Mouse (Mus musculus) heart, adult 11 months (tissue): ENCODE results near the gene Olfr91.
A peak's percentile ranks its signal among the peaks of the same experiment; 100 is the strongest.

Experiments
- DNase-seq: peaks from one replicate; pipeline ENCODE4 v3.0.0; 2022

Gene Olfr91

DNA sequence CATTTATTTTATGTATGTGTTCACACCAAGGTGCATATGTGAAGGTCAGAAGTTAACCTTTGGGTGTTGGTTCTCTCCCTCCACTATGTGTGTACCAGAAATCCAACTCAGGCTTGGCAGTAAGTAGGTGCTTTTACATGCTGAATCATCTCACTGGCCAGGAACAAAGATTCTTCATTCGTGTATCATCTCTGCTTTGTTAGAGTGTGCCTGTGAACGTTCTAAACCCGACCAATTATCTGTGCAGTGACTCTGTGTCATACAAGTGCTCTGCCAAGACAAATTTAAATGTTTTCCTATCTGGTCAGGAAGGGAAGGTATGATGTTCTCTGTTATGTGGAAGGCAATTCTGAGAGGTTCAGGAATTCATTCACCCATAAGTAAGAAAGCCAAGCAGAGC lies 36.6 kb downstream of the Olfr91 start:
- no peak for DNase-seq

DNA sequence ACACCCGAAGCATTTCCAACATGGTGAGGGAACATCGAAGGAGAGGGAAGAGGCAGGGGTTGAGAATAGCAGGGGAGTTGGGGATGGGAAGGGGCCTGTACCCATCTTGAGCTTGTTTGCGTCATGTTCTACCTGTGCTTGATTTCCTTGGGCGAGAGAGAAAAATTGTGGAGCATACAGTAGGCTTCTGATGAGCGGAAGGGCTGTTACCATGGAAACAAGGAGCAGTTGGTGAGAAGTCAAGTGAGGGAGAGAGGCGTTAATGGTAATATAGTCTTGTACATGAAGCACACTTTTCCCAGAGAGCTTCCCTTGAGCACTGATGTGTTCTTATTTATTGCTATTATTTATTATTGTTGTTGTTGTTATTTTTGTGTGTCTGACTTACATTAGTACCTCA lies 41.1 kb downstream of the Olfr91 start:
- DNase-seq = no peak

DNA sequence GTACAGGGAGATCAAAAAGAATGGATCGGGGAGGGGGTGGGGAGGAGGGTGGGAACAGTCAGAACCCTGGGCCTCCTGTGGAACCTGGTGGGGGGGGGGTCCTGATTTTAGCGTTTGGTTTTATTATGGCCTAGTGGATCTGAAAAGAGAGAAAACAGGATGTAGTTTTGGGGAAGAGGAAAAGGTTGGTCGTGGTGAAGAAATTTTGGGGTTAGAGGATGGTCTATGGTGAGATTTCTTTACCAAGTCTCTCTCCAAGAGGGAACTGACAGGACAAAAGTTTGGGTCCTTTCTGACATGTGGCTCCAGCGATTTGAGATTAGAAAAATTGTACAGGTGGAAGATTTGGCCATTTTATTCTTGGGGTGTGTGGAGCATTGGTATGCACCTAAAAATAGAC lies 46.3 kb downstream of the Olfr91 start:
- DNase-seq = no peak

DNA sequence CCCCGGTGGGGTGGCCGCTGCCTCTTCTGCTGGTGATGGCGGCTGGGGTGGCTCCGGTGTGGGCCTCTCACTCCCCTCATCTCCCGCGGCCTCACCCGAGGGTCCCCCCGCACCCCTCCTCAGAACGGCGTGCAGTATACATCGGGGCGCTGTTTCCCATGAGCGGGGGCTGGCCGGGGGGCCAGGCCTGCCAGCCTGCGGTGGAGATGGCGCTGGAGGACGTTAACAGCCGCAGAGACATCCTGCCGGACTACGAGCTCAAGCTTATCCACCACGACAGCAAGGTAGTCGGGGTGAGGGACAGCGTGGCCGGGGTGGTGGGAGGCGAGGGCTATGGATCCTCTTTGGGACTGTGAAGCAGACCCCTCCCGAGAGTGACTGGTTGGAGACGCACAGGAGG lies 47.2 kb downstream of the Olfr91 start:
- no peak for DNase-seq

DNA sequence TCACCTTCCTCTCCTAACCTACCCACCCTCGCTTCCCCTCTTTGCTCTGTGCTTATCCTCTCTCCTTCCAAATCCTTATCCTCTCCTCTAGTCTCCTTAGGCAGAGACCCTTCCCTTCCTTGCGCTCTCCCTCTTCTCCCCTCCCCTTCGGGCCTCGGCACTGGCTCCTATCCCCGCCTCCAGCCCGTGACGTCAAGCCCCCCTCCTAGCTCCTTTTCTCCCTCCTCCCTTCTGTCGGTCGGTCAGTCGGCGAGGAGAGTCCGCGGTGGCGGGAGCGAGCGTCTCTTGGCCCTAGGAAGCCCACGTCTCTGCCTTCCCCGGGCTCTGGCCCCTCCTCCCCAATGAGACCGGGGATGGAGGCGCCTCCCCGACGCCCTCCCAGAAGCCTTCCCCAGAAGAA lies 47.7 kb downstream of the Olfr91 start:
- DNase-seq = peak; percentile 98

DNA sequence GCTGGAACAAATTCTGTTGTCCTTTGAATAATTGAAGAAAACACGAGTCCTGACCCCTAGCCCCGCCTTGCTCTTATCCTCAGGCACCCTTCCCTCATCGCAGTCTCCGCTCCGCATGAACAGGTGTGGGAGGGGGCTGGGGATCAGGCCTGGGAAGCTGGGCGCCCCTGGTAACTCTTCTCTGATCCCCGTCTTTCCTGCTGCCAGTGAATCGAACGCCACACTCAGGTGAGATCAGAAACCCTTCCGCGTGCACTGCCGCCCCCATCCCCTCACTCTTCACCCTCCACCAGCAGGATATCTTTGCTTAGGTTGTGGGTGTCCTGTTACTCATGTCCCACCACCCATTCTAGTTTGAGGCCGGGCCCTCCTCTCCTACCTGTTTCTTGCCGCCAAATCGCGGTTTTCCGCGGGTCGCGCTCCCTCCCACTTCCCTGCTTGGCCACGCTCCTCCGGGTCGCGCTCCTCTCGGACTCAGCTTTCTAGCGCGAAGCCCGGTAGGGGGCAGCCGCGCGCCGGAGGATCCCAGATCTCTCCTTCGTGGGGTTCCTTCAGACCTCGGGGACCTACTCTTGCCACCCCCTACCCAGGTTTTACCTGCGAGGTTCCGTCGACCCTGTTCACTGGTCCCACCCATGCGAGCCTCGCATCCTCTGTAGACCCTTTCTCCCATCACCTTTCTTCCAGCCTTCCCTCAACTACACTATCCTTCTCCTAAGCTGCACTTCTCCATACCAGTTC lies 48.3 kb downstream of the Olfr91 start:
- peak; percentile 95 for DNase-seq

DNA sequence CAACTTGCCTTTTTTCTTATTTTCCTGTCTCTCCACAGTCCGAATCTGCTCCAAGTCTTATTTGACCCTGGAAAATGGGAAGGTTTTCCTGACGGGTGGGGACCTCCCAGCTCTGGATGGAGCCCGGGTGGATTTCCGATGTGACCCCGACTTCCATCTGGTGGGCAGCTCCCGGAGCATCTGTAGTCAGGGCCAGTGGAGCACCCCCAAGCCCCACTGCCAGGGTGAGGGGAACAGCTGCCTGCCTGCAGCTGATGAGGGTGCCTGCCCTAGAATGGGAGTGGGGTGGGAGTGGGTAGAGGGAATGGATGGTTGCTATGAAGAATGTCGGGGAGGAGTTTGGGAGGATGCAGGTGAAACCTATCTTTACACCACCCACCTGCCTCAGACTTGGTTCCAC lies 49.7 kb downstream of the Olfr91 start:
- peak; percentile 90 for DNase-seq

DNA sequence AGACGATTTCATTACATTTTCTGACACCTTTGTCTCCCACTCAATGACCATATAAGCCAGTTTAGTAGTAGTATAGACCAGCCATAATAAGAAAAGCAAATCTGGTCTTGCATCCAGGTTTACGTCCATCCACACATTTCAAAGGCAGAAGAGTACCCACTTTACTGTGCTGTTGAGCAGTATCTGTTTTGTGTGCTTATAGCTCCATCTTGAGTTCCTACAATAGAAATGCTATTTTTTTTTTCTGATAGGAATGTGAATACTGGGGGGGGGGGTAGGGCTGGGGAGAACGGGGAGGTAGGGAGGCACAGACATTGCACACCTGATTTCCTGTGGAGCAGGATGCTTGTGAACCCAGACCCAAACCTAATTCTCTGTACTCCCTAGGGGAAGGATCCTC lies 50.1 kb downstream of the Olfr91 start:
- no peak for DNase-seq

DNA sequence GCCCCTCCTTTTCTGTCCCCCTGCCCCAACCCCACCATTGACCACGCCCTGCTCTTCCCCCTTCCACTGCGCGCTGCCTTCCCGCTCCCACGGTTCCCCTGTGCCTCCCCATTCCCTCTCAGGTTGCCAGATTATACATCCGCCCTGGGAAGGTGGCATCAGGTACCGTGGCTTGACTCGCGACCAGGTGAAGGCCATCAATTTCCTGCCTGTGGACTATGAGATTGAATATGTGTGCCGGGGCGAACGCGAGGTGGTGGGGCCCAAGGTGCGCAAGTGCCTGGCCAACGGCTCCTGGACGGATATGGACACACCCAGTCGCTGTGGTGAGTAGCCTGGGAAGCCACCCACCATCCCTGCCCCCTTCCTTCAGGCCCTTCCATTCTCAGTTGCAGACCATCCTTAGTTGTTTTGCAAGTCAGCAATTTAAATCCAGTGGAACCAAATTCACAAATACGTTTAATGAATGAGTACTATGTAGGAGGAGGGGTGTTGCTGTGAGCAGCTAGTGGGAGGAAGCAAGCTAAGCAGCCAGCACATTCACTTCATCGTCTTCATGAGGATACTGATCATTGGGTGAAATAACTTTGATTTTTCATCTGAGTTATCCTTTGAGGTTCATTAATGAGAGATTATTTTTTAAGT lies 50.6 kb downstream of the Olfr91 start:
- DNase-seq = peak; percentile 90

DNA sequence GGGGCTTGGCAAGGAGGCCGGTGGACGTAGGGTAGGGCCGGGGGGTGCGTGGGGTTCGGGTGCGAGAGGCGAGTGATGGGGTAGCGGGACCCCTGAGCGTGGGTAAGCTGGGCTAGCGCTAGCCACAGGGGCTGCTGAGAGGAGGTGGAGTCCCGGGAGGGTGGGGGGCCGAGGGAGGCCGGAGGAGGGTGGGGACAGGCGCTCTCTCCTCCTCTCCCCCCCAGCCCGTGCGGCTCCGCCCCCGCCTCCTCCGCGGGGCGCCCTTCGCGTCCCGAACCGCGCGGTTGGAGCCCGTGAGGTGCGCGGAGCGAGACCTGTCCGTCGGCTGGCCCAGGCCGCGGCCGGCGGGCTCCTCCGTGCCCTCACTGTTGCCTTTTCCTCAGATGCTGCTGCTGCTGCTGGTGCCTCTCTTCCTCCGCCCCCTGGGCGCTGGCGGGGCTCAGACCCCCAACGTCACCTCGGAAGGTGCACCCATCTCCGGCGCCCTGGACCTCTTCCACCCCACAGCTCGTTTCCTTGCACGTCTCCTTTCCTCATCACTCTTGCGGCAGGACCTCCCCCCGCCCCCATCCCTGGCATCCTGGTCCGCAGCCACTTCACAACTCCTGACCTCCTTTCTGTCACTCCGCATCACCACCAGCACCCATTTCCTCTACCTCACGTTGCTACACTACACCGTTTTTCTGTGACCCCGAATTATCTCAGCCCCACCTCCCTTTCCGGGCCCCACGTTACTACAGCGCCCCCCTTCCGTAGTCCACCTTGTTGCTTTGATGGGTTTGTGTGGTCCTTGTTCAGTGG lies 51.6 kb downstream of the Olfr91 start:
- no peak for DNase-seq

DNA sequence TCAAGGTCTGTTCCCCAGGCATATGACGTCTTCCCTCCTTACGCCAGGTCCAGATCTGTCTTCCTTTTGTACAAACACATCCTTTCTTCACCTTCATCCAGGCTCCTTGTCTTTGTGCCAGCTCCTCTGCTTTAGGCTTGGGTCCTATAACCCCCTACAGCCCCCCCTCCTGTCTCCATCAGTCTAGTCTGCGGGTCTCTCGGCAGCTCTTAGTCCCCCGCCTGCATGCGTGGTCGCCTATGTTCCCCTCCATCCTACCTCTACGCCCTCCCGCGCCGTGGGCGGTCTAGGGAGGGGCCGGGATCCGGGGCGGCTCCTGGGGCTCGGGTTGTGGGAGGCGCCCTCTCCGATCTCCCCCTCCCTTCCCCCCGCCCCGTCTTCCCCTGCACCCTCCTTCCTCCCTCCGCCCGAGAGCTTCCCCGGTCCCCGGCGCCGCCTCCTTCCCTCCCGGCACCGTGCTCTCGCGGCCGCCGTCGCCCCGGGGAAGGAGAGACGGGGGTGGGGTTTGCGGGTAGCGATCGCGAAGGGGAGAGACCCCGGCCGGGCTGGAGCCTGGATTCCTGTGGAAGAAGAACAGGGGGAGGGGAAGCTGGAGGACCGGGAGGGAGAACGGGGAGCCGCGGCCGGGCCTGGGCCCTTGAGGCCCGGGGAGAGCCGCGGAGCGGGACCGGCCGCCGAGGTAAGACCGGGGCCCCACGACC lies 52.3 kb downstream of the Olfr91 start, which contains the start of gene Gabbr1:
Gene Gabbr1, plus strand, starts transcription at position 356 of the 701 bp plus-strand sequence.
- DNase-seq = peak; percentile 99

DNA sequence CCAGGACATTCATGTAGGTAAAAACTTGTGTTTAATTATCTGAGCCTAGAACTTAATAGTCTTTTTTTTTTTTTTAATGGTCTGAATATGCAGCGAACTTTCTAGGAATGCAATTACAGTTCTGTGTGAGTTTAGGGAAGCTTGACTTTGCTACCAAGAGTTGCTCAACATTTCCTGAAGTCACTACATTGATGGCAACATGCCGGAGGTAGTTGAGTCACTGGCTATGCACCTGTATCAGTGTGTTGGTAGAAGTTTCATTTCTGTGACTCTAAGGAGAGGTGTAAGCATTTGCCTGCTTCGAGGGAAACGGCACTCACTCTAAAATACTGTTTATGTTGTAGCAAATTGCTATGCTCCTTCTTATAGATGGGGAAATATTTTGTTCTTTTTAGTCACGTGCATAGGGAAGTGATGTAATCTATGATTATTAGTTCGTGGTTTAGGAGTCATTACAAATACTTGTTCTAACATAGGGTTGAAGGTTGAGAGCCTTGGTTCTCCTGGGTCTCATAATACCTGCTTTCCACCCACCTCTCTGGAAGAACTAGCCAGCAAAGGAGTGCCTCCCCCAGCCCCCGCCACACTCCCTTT lies 53.3 kb downstream of the Olfr91 start:
- no peak for DNase-seq
